Mouse (Mus musculus) brown adipose tissue, adult 24 weeks (tissue): ENCODE measurements around the gene Actc1. TPM values are rescaled to one million over a fixed set of nuclear protein-coding genes. Genes with fewer than 3 reads are reported as not detected.

Source experiments
- H3K27ac ChIP-seq: fragments of 200-500 bp; replicated peaks from 2 replicates; pipeline ENCODE4 v1.5.1; 2012; ENCODE audit warnings: low read depth, mild to moderate bottlenecking, low read length
- H3K4me1 ChIP-seq: fragments of 200-500 bp; 2 replicates; pipeline ENCODE4 v1.6.1; 2012; ENCODE audit warnings: low read length, mixed read lengths; ENCODE audit not compliant: control insufficient read depth, insufficient read depth, insufficient read length
- H3K4me3 ChIP-seq: fragments of 200-500 bp; 2 replicates; pipeline ENCODE4 v1.5.1; 2012; ENCODE audit warnings: low read depth, mild to moderate bottlenecking, low read length, moderate library complexity; ENCODE audit not compliant: insufficient read depth
- polyA plus RNA-seq: library from polyadenylated mRNA; stranded (reverse); fragments of >200 nt; gene quantifications from 2 replicates; pipeline ENCODE4 v1.2.4, GENCODE M21; 2012; ENCODE audit not compliant: missing spikeins, insufficient read depth, insufficient read length

Actc1 gene
- polyA plus RNA-seq, 1 experiment = not detected

DNA sequence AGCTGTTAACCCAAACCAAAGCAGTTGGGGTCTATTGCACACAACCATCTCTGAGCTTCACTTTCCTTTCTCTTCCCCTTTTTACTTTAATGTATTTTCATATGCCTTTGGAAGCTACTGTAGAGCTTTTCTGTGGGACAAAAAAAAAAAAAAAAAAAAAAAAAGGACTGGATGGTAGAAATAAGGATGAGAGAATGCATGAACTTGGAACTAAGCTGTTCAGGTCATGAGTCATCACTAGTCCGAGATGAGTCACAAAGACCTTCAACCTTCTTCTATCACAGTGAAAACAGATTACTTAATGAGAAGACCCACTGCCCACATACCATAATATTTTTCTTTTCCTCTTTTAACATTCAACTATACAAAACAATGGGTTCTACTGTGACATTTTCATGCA, 6.3 kb upstream of the Actc1 start:
- Histone ChIP-seq H3K4me1 (peaks cover 4% of the 10 kb centered on the region; the same call in 1 of the 2 replicates), H3K27ac (no peak overlapping the region), H3K4me3 (no peak overlapping the region)

DNA sequence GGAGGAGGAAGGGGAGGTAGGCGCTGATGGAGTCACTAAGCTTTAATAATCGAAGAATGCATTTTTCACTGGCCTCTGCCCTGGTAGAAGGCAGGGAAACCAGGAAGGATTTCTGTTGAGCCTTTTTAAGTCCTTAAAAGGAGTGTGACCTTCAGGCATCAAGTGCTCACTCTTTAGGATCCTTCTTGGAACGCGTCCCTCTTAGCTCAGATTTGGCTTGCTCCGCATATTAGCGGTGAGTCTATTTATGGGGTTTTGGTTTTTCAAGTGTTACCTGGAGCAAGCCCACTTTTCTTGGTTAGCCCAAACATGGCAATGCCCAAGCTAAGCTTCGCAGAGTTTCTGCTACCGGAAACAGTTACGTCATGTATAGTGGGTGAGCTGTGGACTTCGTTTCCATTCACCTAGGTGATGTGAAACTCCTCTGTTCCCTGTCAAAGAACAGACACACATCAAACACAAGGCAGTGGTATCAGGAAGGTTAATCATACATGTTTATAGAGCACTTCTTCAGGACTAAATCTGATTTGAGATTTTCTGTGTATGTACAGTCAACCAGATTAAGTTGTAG, 5.0 kb upstream of the Actc1 start:
- Histone ChIP-seq H3K4me3 (no peak overlapping the region), H3K27ac (0 out of 2 replicates have a peak overlapping the region, but pooled peaks have one; percentile 12), H3K4me1 (peaks cover 4% of the 10 kb centered on the region; the same call in 1 of the 2 replicates)

DNA sequence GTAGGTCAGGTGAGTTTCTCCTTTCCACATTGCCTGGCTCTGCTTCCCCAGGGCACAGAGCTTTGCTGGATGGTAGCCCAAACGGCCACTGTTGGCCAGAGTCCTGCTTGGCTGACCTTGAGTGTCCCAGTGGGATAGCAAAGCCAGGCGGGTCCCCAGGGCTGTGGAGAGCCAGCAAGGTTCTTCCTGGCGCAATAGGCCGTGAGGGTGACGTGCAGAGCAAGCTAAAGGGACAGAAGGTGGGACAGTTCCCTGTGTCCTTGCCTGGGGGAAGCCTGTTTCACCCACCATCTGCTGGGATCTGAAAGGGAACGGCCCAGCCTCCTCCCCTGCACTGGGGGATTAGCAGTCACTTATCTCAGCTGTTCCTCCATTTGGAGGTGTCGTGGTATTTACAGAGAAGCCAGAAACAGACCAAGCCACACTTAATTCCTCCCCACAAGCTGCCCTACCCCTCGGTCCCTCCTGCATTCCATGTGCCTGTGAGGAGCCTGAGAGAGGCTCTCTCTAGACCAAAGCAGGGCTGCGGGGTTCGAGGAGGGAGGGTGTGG, 4.0 kb upstream of the Actc1 start:
- no peak overlapping the region for H3K4me3 ChIP-seq
- H3K27ac ChIP-seq = no peak overlapping the region
- peaks cover 4% of the 10 kb centered on the region; the same call in 1 of the 2 replicates for H3K4me1 ChIP-seq

- Histone ChIP-seq H3K27ac (no peak overlapping the region), H3K4me3 (no peak overlapping the region), H3K4me1 (peaks cover 4% of the 10 kb centered on the region; the same call in 1 of the 2 replicates)
Measured at GRCm38 (mm10) chr2:114054129-114054528, 781 bp upstream of the Actc1 start.

GRCm38 (mm10) chr2:114051871-114052241, 1.5 kb downstream of the Actc1 start:
- no peak overlapping the region for H3K4me3 ChIP-seq
- no peak overlapping the region for H3K27ac ChIP-seq
- no peaks in the 10 kb centered on the region for H3K4me1 ChIP-seq

GRCm38 (mm10) chr2:114051111-114051870, 2.1 kb downstream of the Actc1 start:
- no peaks in the 10 kb centered on the region for H3K4me1 ChIP-seq
- no peak overlapping the region for H3K4me3 ChIP-seq
- H3K27ac ChIP-seq = no peak overlapping the region

DNA sequence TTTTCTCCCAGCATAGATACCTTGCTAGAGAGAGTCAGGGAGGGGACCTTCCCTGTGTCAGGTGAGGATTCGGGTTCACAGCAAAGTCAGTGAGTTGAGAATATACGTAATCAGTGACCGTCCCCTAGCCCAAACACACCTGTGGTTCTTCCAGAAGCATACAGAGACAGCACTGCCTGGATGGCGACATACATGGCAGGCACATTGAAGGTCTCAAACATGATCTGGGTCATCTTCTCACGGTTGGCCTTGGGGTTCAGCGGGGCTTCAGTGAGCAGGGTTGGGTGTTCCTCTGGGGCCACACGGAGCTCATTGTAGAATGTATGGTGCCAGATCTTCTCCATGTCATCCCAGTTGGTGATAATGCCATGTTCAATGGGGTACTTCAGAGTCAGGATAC, 3.2 kb downstream of the Actc1 start:
- no peak overlapping the region for H3K4me3 ChIP-seq
- no peak overlapping the region for H3K27ac ChIP-seq
- no peaks in the 10 kb centered on the region for H3K4me1 ChIP-seq

DNA sequence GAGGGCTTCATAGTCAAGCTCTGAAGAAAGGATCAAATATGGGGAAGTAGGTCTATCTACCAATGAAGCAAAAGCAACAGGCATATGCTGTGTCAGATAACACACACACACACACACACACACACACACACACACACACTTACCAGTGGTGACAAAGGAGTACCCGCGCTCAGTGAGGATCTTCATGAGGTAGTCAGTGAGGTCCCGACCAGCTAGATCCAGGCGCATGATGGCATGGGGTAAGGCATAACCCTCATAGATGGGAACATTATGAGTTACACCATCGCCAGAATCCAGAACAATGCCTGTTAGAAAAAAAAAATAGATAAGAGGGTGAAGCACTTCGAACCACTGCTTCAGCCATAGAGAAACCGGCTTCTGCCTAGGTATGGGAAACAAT, 4.0 kb downstream of the Actc1 start:
- Histone ChIP-seq H3K27ac (no peak overlapping the region), H3K4me1 (no peaks in the 10 kb centered on the region), H3K4me3 (no peak overlapping the region)

DNA sequence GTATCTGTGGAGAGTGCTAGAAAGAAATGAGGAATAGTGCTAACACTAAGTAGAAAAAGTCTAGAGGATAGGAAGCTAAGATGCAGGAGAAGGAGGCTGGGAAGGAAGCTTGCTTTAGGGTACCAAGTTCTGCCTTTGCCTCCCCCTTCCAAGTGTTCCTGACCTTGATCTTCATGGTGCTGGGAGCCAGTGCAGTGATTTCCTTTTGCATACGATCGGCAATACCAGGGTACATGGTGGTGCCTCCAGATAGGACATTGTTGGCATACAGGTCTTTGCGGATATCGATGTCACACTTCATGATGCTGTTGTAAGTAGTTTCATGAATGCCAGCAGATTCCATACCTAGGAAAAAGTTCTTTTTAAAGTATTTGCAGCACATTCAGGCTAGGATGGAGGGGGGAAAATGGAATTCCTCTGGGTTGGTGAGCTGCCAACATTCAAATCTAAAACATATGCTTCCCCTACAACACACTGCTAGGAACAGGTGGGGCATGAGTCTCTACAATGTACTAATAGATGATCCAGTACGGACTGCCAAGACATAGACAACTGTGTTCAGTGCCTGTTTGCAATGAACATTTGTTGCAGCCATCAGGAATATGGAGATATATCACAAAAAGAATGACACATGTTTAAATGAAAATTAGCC, 5.3 kb downstream of the Actc1 start:
- H3K4me3 ChIP-seq = no peak overlapping the region

DNA sequence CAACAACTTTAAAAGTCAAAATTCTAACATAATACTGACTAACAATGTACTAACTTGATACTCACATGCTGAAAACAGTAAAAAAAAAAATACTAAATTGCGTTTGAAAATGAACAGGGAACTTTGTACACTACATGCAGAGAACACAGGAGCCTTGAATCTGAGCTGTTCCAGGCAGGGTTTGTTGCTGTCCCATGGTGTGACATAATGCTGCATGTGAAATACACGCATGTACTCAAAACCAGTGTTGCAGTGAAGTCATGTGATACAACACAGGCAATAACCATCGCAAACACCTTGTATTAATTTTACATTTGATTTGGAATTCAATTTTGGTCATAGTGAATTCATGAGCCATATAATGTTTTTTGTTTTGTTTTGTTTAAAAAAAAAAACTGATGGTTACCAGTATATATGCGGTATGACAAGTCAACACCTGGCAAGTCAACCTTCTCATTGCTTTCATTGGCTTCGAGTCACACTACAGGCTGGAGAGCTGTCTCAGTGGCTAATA, 7.1 kb downstream of the Actc1 start:
- H3K27ac ChIP-seq = no peak overlapping the region
- no peaks in the 10 kb centered on the region for H3K4me1 ChIP-seq
- no peak overlapping the region for H3K4me3 ChIP-seq

More for the DNA sequence above, 5.3 kb downstream of the Actc1 start:
- H3K4me1 ChIP-seq = no peaks in the 10 kb centered on the region
- H3K27ac ChIP-seq = no peak overlapping the region

DNA sequence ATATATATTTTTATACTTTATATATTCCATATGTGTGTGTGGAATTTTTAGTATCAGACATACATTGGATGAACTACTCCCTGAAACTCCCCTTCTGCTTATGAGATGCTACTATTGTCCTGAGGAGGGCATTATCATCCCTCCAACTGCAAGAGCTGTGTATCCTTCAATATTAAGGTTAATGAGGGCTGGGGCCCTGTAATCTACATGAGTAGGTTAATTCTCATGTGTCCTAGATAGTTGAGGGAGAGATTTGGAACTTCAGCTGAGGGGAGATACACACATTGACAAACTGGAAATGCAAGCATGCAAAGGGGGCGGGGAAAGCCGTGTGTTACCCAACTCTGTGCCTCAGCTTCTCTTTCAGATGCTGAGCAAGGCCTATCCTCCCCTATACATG, 15.4 kb downstream of the Actc1 start:
- Histone ChIP-seq H3K4me1 (no peaks in the 10 kb centered on the region), H3K4me3 (no peak overlapping the region), H3K27ac (no peak overlapping the region)

GRCm38 (mm10) chr2:114032259-114032658, 21.1 kb downstream of the Actc1 start:
- Histone ChIP-seq H3K4me3 (no peak overlapping the region), H3K27ac (no peak overlapping the region), H3K4me1 (no peaks in the 10 kb centered on the region)

GRCm38 (mm10) chr2:114023383-114023782, 30.0 kb downstream of the Actc1 start:
- Histone ChIP-seq H3K4me1 (no peaks in the 10 kb centered on the region), H3K27ac (no peak overlapping the region), H3K4me3 (no peak overlapping the region)

- no peak overlapping the region for H3K4me3 ChIP-seq
- H3K4me1 ChIP-seq = no peaks in the 10 kb centered on the region
- no peak overlapping the region for H3K27ac ChIP-seq
Measured at GRCm38 (mm10) chr2:114020210-114020563, 33.2 kb downstream of the Actc1 start.

GRCm38 (mm10) chr2:114019474-114020209, 33.7 kb downstream of the Actc1 start:
- Histone ChIP-seq H3K27ac (no peak overlapping the region), H3K4me3 (no peak overlapping the region), H3K4me1 (no peaks in the 10 kb centered on the region)
